ENCODE assay signal across 10 mouse cellular contexts in genomic region chr12:111159659-111160428, GRCm38 (mm10). TPM values are rescaled to one million over a fixed set of nuclear protein-coding genes. Genes with fewer than 3 reads are reported as not detected.
DNase-seq lines count a peak whose midpoint lies in the region; ATAC-seq and TF ChIP-seq lines count a peak whose summit lies in the region.
"Had no signal": no experiment of that assay in that cellular context is flagged by ENCODE, and none has a peak within 500 bp of the region (broad histone marks: within the 10 kb centered on the region; RNA-seq: fewer than 3 reads in every experiment).

No protein-coding gene starts in this region.

- no peak for ATAC-seq in hindbrain, embryonic 11.5 days (ENCODE audit: low FRiP score)

- H3K27me3 ChIP-seq in C2C12 (ENCODE audit: control insufficient read depth, insufficient read depth, insufficient read length) = no peaks in the 10 kb centered on the region
- peaks cover 4% of the 10 kb centered on the region for H3K27me3 ChIP-seq in megakaryocyte, embryonic 14.5 days (replicated peaks)
- H3K27me3 ChIP-seq in hindbrain, embryonic 11.5 days (ENCODE audit: control insufficient read depth, insufficient read depth, low read length) = no peaks in the 10 kb centered on the region
- H3K27me3 ChIP-seq: embryonic facial prominence, embryonic 12.5 days; midbrain, embryonic 12.5 days had no signal

- H3K4me1 ChIP-seq in megakaryocyte, embryonic 14.5 days = peaks cover 69% of the 10 kb centered on the region
- H3K4me1 ChIP-seq in hindbrain, embryonic 11.5 days (replicated peaks; ENCODE audit: control insufficient read depth, insufficient read depth, low read length) = peaks cover 7% of the 10 kb centered on the region

- H3K4me2 ChIP-seq in hindbrain, embryonic 11.5 days (replicated peaks; ENCODE audit: low read depth, low read length) = no peak overlapping the region
- H3K4me2 ChIP-seq: embryonic facial prominence, embryonic 12.5 days; midbrain, embryonic 12.5 days had no signal

- TF ChIP-seq CTCF in C2C12 (IDR thresholded peaks at IDR 0.05; ENCODE audit: control insufficient read depth, insufficient read depth, insufficient read length) = no peak

- no peak overlapping the region for H3K4me3 ChIP-seq in C2C12 (ENCODE audit: insufficient read depth, poor library complexity, severe bottlenecking)
- peak overlapping the region; percentile 85 for H3K4me3 ChIP-seq in megakaryocyte, embryonic 14.5 days (replicated peaks)
- no peak overlapping the region for H3K4me3 ChIP-seq in hindbrain, embryonic 11.5 days (ENCODE audit: low read depth, low read length)
- H3K4me3 ChIP-seq: embryonic facial prominence, embryonic 12.5 days; midbrain, embryonic 12.5 days had no signal

- WGBS in hindbrain, embryonic 11.5 days = 76% methylated on average over 12 of the region's 12 CpGs

- peaks cover 4% of the 10 kb centered on the region; the same call in 1 of the 2 replicates for H3K9me3 ChIP-seq in megakaryocyte, embryonic 14.5 days
- no peaks in the 10 kb centered on the region for H3K9me3 ChIP-seq in hindbrain, embryonic 11.5 days (ENCODE audit: control insufficient read depth, low read length)
- H3K9me3 ChIP-seq: midbrain, embryonic 12.5 days had no signal

- no peaks in the 10 kb centered on the region for H3K79me2 ChIP-seq in C2C12 (ENCODE audit: control insufficient read depth, insufficient read depth)

- no peaks in the 10 kb centered on the region for H3K36me3 ChIP-seq in C2C12 (ENCODE audit: control insufficient read depth, insufficient read depth)
- no peaks in the 10 kb centered on the region for H3K36me3 ChIP-seq in megakaryocyte, embryonic 14.5 days (replicated peaks; ENCODE audit: low read length)
- no peaks in the 10 kb centered on the region for H3K36me3 ChIP-seq in hindbrain, embryonic 11.5 days (ENCODE audit: control insufficient read depth, insufficient read depth, low read length)
- H3K36me3 ChIP-seq: embryonic facial prominence, embryonic 12.5 days; midbrain, embryonic 12.5 days had no signal

- intact Hi-C loops in heart, postnatal 10 days (cut with DNase I) = loop anchor here (5.0 kb wide), 1 partner anchor 73 kb away; no protein-coding TSS in a partner anchor

- H3K9ac ChIP-seq in hindbrain, embryonic 11.5 days (ENCODE audit: low read depth, low read length) = no peak overlapping the region
- H3K9ac ChIP-seq: embryonic facial prominence, embryonic 12.5 days; midbrain, embryonic 12.5 days had no signal

- no peak overlapping the region for H3K27ac ChIP-seq in hindbrain, embryonic 11.5 days (ENCODE audit: low read depth, low read length)
- H3K27ac ChIP-seq: embryonic facial prominence, embryonic 12.5 days; midbrain, embryonic 12.5 days had no signal

- H3K79me3 ChIP-seq in C2C12 (ENCODE audit: low read depth) = no peaks in the 10 kb centered on the region

- no peak overlapping the region for H3ac ChIP-seq in C2C12 (ENCODE audit: control insufficient read depth, insufficient read length, low read depth)

- peak; percentile 34 for DNase-seq in 3134 (ENCODE audit: extremely low read depth, insufficient read length, low spot score)
- peak; percentile 40 to 46 for DNase-seq in heart, postnatal 10 days
- DNase-seq in thymus, postnatal 4 days = peak; percentile 80
- no peak for DNase-seq in hindbrain, embryonic 11.5 days (ENCODE audit: low spot score)
- DNase-seq in right cerebral cortex, adult 18-20 months = no peak
- DNase-seq in layer of hippocampus, postnatal 10 days (ENCODE audit: low spot score in 2 of 2) = no peak

TF ChIP-seq in C2C12, 6 proteins besides CTCF, POLR2A, EP300 and RAD21:
- TF ChIP-seq MAX (IDR thresholded peaks at IDR 0.05) (peak; percentile 64), USF1 (IDR thresholded peaks at IDR 0.05; ENCODE audit: low read depth) (no peak), MYOD1 (IDR thresholded peaks at IDR 0.05; ENCODE audit: control insufficient read depth, insufficient read length, low read depth) (peak; percentile 46), CEBPB (IDR thresholded peaks at IDR 0.05; ENCODE audit: low read depth) (no peak), MYOG (IDR thresholded peaks at IDR 0.05; ENCODE audit: control insufficient read depth, extremely low read depth, insufficient read length) (no peak), FOSL1 (IDR thresholded peaks at IDR 0.05; ENCODE audit: insufficient read depth, low read length, poor library complexity, severe bottlenecking) (no peak)

RNA-seq across cellular contexts. Expression of gene Traf3, which starts 6.3 kb away (rescaled TPM):
- polyA plus RNA-seq in C2C12 (2012; fragmentation: generic; extraction: Trizol) = 9.9 TPM
- total RNA-seq in heart, postnatal 10 days (2021) = 10 to 100 TPM; 14.1 to 17.1 TPM
- 5.1 and 13.4 TPM in 2 replicates for polyA plus RNA-seq in megakaryocyte, embryonic 14.5 days (2012; ENCODE audit: insufficient read depth, low replicate concordance)
- 11.4 and 16.2 TPM in 2 replicates for polyA plus RNA-seq in hindbrain, embryonic 11.5 days (2014; fragmentation: Nextera tagmentation; extraction: Ambion mirVana)
- total RNA-seq in layer of hippocampus, postnatal 10 days (2021) = 10 to 100 TPM; 94.1 to 99.9 TPM

RNA-seq across cellular contexts. Expression of gene 4930595D18Rik, which starts 24.4 kb away (rescaled TPM):
- polyA plus RNA-seq in C2C12 (2012; fragmentation: generic; extraction: Trizol) = not detected
- not detected for total RNA-seq in heart, postnatal 10 days (2021)
- not detected in 2 replicates for polyA plus RNA-seq in megakaryocyte, embryonic 14.5 days (2012; ENCODE audit: insufficient read depth, low replicate concordance)
- not detected in 2 replicates for polyA plus RNA-seq in hindbrain, embryonic 11.5 days (2014; fragmentation: Nextera tagmentation; extraction: Ambion mirVana)
- not detected for total RNA-seq in layer of hippocampus, postnatal 10 days (2021)
- polyA plus RNA-seq: embryonic facial prominence, embryonic 12.5 days; midbrain, embryonic 12.5 days had no signal

Comparison
In these comparisons a context has a peak if more than half of its experiments do, and no peak if none do; other contexts are left out.
1. DNase-seq: peak in 3134 (single experiment), heart, postnatal 10 days (2 of 2) and thymus, postnatal 4 days (single experiment); none in hindbrain, embryonic 11.5 days (single experiment), right cerebral cortex, adult 18-20 months (single experiment) and layer of hippocampus, postnatal 10 days (0 of 2).